Mouse (Mus musculus) thymus, postnatal 4 days (tissue): ENCODE measurements around the gene St6galnac3.
"Not testable (repeated sequence)": the region's sequence is repeated elsewhere in the genome, so short reads cannot be mapped to it uniquely, and the experiment has no call there.

Source experiments
- DNase-seq: peaks from one replicate; pipeline ENCODE4 v3.0.0; 2021

The St6galnac3 gene

GRCm38 (mm10) chr3:153399574-153399973 lies 325.4 kb downstream of the St6galnac3 start:
- no peak for DNase-seq

- DNase-seq: no peak
Observed at GRCm38 (mm10) chr3:153397726-153398125, 327.2 kb downstream of the St6galnac3 start.

GRCm38 (mm10) chr3:153396375-153397068 lies 328.5 kb downstream of the St6galnac3 start:
- DNase-seq: no peak

GRCm38 (mm10) chr3:153395351-153395750 lies 329.6 kb downstream of the St6galnac3 start:
- no peak for DNase-seq

GRCm38 (mm10) chr3:153394751-153395150 lies 330.2 kb downstream of the St6galnac3 start:
- DNase-seq: no peak

- DNase-seq: no peak
Observed at GRCm38 (mm10) chr3:153394224-153394623, 330.8 kb downstream of the St6galnac3 start.

GRCm38 (mm10) chr3:153391451-153391850 lies 333.5 kb downstream of the St6galnac3 start:
- DNase-seq: not testable (repeated sequence)

- DNase-seq: not testable (repeated sequence)
Observed at GRCm38 (mm10) chr3:153384651-153385050, 340.3 kb downstream of the St6galnac3 start.

- DNase-seq: no peak
Observed at GRCm38 (mm10) chr3:153383656-153384055, 341.3 kb downstream of the St6galnac3 start.

GRCm38 (mm10) chr3:153365057-153365755 lies 359.8 kb downstream of the St6galnac3 start:
- DNase-seq: no peak

GRCm38 (mm10) chr3:153364366-153364765 lies 360.6 kb downstream of the St6galnac3 start:
- no peak for DNase-seq

GRCm38 (mm10) chr3:153359966-153360365 lies 365.0 kb downstream of the St6galnac3 start:
- DNase-seq: no peak

GRCm38 (mm10) chr3:153356071-153356470 lies 368.9 kb downstream of the St6galnac3 start:
- no peak for DNase-seq

- no peak for DNase-seq
Observed at GRCm38 (mm10) chr3:153354988-153355297, 370.0 kb downstream of the St6galnac3 start.

- no peak for DNase-seq
Observed at GRCm38 (mm10) chr3:153354186-153354987, 370.6 kb downstream of the St6galnac3 start.

- DNase-seq: no peak
Observed at GRCm38 (mm10) chr3:153353313-153354103, 371.5 kb downstream of the St6galnac3 start.

GRCm38 (mm10) chr3:153349981-153350380 lies 375.0 kb downstream of the St6galnac3 start:
- no peak for DNase-seq

- no peak for DNase-seq
Observed at GRCm38 (mm10) chr3:153348797-153349465, 376.0 kb downstream of the St6galnac3 start.

GRCm38 (mm10) chr3:153344979-153345378 lies 380.0 kb downstream of the St6galnac3 start:
- no peak for DNase-seq

GRCm38 (mm10) chr3:153339940-153340339 lies 385.0 kb downstream of the St6galnac3 start:
- no peak for DNase-seq

- no peak for DNase-seq
Observed at GRCm38 (mm10) chr3:153339091-153339490, 385.9 kb downstream of the St6galnac3 start.

GRCm38 (mm10) chr3:153337779-153338178 lies 387.2 kb downstream of the St6galnac3 start:
- DNase-seq: no peak
